Mouse (Mus musculus) right cerebral cortex, adult 2 months (tissue): Measurements from ENCODE around the gene Ryr2.
"Not testable (repeated sequence)": the region's sequence is repeated elsewhere in the genome, so short reads cannot be mapped to it uniquely, and the experiment has no call there.

Source experiments
- DNase-seq, 2 experiments: peaks; one replicate each; pipeline ENCODE4 v3.0.0; 2021 to 2022; ENCODE audit warnings: low spot score in 2 of 2

Ryr2 gene

DNA sequence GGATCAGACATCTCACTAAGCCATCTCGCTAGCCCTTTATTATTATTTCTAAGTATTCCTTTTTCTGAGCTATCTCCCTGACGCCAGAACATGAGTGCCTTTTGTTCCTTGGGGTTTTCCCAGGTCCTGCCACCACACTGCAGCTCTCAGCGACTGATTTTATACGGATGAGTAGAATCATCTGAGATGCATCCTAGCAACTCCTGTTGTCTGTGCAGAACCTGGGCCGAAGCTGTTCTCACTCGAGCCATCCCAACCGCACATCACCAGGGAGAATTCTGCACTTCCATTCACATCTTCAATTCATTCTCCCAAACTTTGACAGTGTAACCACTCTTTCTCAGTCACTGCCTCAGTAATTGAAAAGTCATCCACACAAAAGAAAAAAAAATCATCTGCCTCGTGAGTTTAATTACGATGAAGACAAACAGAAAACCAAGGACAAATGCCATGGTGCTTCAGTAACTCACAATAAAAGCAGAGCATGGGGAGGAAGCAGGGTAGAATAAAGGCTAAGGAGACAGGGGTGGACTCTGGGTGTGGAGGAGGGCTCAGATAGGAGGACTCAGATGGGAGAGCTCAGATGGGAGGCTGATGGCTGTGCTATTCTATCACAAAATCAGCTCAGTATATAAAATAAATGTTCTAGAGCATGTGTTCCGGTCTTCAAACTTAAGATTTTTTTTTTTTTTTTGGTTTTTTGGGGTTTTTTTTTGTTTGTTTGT lies 226.1 kb downstream of the Ryr2 start:
- DNase-seq = no peak

DNA sequence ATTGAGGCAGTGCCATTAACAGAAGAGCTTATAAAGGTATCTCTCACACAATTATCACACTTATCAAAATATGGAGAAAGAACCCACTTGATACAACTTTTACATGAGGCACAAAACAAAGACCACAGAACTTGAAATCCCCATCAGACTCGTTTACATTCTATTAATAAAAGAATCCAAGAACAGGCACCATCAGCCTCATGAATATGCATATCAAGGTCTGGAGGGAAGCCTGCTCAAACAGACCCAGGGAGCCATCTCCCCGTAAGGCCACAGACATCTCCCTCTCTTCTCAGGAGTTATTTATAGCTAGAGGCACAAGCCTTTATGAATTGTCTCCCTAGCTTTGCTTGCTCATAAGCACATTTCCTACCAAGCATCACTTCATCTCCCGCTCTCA lies 227.7 kb downstream of the Ryr2 start:
- no peak for DNase-seq

- DNase-seq = no peak
Observed at GRCm38 (mm10) chr13:11874852-11875251, 231.9 kb downstream of the Ryr2 start.

DNA sequence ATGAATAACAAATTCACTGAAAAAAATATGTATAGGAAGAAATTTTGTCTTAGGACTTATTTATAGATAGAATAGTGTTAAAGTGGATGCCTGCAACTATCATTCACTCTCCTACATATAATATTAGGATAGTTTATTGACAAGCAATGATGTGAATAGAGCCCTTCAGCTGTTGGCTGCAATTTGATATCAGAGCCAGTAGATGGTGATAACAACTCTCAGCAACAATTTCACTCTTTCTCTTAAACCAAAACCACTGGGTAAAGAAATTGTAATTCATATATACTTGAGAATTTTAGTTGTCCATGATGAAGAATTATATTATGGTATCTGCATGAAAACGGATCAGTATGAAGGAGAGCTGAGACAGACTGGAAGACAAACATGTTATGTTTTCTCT lies 236.8 kb downstream of the Ryr2 start:
- no peak for DNase-seq

DNA sequence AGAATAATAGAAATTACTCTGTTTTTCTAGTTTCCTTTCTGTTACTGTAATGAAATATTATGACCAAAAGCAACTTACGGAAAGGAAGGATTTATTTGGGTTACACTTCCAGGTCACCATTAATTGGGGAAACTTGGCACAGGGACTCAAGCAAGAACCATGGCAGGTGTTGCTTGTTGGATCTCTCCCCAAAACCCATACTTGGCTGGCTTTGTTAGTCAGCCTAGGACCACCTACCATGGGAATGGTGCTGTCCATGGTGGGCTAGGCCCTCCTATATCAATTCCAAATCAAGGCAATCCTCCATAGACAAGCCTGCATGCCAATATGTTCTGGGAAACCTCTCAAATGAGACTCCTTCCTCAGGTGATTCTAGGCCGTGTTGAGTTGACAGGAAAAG lies 237.3 kb downstream of the Ryr2 start:
- no peak for DNase-seq

- DNase-seq = no peak
Observed at GRCm38 (mm10) chr13:11868979-11869378, 237.8 kb downstream of the Ryr2 start.

DNA sequence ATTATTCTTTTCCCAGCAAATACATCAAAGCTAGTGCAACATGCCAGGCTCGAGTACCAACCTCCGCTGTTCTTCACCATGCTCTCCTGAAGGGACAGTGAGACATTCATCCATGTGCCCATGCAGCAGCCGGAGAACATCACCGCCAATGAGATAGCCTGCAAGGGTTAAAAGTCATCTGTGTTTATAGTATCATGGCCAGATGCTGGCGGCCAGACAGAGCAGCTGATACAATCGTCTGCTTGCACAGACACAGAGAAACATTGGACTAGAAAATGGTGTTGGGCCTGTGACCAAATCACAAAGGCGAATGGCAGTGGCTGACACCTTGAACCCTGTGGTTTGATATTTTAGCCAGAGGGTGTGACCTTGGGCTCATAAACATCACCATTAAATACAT lies 238.7 kb downstream of the Ryr2 start:
- no peak for DNase-seq

GRCm38 (mm10) chr13:11865261-11865660 lies 241.5 kb downstream of the Ryr2 start:
- DNase-seq = peak in 1 of 2 experiments; percentile 29

GRCm38 (mm10) chr13:11851691-11852090 lies 255.1 kb downstream of the Ryr2 start:
- DNase-seq = no peak

- DNase-seq = no peak
Observed at GRCm38 (mm10) chr13:11843889-11844288, 262.9 kb downstream of the Ryr2 start.

GRCm38 (mm10) chr13:11837870-11838269 lies 268.9 kb downstream of the Ryr2 start:
- no peak for DNase-seq

GRCm38 (mm10) chr13:11837152-11837551 lies 269.6 kb downstream of the Ryr2 start:
- DNase-seq = no peak

- no peak for DNase-seq
Observed at GRCm38 (mm10) chr13:11836304-11837078, 270.3 kb downstream of the Ryr2 start.

DNA sequence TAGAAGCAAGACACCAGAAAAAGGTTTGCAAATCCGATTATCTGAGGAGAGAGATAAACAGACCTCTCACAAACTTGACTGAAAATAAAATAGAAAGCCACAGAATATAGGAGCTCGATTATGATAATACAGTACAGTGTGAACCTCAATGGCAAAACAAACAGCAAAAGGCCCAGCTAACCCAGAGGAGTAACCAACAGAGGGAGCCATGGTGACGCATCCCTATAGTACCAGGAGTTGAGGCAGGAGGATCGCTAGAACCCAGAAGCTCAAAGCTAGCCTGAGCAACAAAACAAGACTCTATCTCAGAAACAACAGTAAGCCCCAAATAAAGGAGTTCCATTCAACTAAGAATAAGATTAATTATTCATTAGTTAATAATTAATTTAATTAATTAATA lies 275.5 kb downstream of the Ryr2 start:
- no peak for DNase-seq

- no peak for DNase-seq
Observed at GRCm38 (mm10) chr13:11825563-11826226, 281.1 kb downstream of the Ryr2 start.

DNA sequence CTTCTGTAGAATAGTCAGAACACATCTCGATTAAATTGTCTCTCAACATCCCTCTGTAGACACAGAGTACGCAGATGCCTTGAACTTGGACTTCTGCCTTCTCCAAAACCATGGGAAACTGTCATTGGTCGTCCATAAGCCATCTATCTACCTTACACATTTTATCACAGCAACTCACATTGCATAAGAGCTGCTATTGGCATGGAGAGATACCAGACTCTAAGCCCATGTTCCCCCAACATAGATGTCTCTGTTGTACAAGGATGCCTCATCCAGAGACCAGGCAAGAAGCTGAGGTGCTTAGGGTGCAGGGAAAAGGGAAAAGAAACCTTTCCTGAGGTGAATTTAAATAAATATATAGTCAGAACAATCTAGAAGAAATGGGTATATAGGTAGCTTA lies 288.0 kb downstream of the Ryr2 start:
- DNase-seq = no peak

- not testable (repeated sequence) for DNase-seq
Observed at GRCm38 (mm10) chr13:11809365-11809764, 297.4 kb downstream of the Ryr2 start.

GRCm38 (mm10) chr13:11792536-11792935 lies 314.2 kb downstream of the Ryr2 start:
- DNase-seq = no peak

DNA sequence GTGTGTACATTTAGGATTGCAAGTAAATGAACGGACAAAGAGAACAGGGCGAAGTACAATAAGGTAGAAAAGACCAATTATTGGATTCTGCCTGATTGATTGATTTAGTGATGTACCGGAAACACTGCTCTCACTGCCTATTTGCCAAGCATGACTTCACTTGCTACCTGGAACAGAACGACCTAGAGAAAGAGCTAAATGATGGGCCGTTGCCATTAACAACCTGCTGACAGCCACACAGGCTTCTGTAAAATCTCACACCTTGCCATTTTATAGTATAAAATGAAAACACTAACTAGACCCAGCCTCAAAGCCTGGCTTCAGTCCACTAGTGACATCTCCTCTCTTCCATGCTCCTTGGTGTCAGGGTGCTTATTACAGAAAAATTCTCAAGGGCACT lies 316.2 kb downstream of the Ryr2 start:
- no peak for DNase-seq

DNA sequence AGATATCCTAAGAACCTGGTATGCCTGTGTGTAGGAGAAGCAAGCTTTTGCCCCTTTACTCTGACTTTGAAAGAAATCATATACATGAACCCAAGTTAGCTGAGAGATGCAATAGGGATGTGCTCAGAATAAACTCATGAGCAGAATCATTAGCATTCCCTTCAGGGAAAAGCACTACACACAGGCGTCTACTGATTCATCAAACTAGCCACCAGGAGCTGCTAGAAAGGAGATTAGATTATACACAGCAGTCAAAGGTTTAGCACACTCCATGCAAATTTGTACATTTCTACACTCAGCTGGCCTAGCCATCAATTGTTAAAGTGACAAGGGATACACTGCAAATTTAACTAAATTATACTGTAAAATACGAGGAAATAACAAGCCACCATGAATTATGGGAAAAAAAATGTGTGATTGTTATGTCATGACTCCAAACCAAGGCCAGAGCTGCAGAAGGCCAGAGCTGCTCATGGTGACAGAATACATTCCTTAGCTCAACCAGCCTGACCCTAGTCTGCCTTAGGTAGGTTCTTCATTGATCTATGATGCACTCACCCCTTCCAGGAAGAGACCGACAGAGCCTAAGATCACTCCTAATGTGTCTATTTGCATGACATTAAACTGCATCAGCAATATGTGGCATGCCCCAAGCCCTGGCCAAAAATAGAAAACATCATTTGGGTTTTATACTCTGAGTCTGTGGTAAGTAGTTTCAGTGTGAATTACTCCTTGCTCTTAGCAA lies 324.2 kb downstream of the Ryr2 start:
- DNase-seq = no peak

DNA sequence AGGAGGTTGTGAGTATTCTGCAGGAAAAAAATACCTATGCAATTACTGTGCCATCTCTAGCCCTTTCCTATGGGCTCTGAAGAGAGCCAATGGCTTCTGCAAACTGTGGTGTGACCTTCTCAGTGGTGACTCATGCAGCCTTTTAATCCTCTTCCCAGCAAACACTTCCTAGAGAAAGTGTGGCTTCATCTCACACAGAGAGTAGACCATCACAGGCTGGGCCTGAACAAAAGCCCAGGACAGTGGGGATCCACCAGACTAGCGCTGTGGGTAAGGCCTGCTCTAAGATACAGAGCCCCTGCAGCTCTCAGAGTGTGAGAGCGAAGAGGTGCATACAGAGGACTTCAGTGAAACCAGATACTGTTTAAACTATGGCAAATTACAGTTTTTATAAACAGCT lies 325.7 kb downstream of the Ryr2 start:
- no peak for DNase-seq

GRCm38 (mm10) chr13:11777726-11778125 lies 329.0 kb downstream of the Ryr2 start:
- no peak for DNase-seq
